Mouse (Mus musculus): Measurements from ENCODE around the gene Slc38a3. TPM values are rescaled to one million over a fixed set of nuclear protein-coding genes. Genes with fewer than 3 reads are reported as not detected.
A peak's percentile ranks its signal among the peaks of the same experiment; 100 is the strongest.

The Slc38a3 gene
- polyA plus RNA-seq, 1 experiment from 2014 or later, result 0.51 TPM

GRCm38 (mm10) chr9:107607036-107607435 lies 62.3 kb downstream of the Slc38a3 start:
- peaks cover 15% of the 10 kb centered on the region for H3K4me1 ChIP-seq (ENCODE audit: insufficient read depth, low read depth, low read length)
- ATAC-seq (no peak), DNase-seq (ENCODE audit: low spot score) (no peak)
- H3K27me3 ChIP-seq (replicated peaks; ENCODE audit: insufficient read depth, low read length), result no peaks in the 10 kb centered on the region
- peak overlapping the region; percentile 44 for H3K4me2 ChIP-seq (replicated peaks; ENCODE audit: low read depth, low read length)
- TF ChIP-seq CTCF (IDR thresholded peaks at IDR 0.05) (no peak), EP300 (IDR thresholded peaks at IDR 0.05) (no peak)
- H3K9me3 ChIP-seq (ENCODE audit: low read length), result no peaks in the 10 kb centered on the region
- H3K27ac ChIP-seq (ENCODE audit: low read length), result peak overlapping the region; percentile 91
- no peaks in the 10 kb centered on the region for H3K36me3 ChIP-seq (ENCODE audit: insufficient read depth, low read length)
- H3K4me3 ChIP-seq (ENCODE audit: low read depth, low read length), result peak overlapping the region; percentile 19
- WGBS, result 63% methylated on average over 2 of the region's 2 CpGs
- 0 out of 2 replicates have a peak overlapping the region, but pooled peaks have one; percentile 26 for H3K9ac ChIP-seq (replicated peaks; ENCODE audit: low read depth)

GRCm38 (mm10) chr9:107606591-107606990 lies 62.7 kb downstream of the Slc38a3 start:
- Histone ChIP-seq H3K4me1 (ENCODE audit: insufficient read depth, low read depth, low read length) (peaks cover 10% of the 10 kb centered on the region), H3K9me3 (ENCODE audit: low read length) (no peaks in the 10 kb centered on the region), H3K4me2 (replicated peaks; ENCODE audit: low read depth, low read length) (peak overlapping the region; percentile 44), H3K9ac (replicated peaks; ENCODE audit: low read depth) (0 out of 2 replicates have a peak overlapping the region, but pooled peaks have one; percentile 26), H3K36me3 (ENCODE audit: insufficient read depth, low read length) (no peaks in the 10 kb centered on the region), H3K27ac (ENCODE audit: low read length) (peak overlapping the region; percentile 91), H3K27me3 (replicated peaks; ENCODE audit: insufficient read depth, low read length) (no peaks in the 10 kb centered on the region), H3K4me3 (ENCODE audit: low read depth, low read length) (peak overlapping the region; percentile 19)
- ATAC-seq (peak; percentile 18; the same call in 1 of the 2 replicates), DNase-seq (ENCODE audit: low spot score) (no peak)
- WGBS, result 26% methylated on average over 9 of the region's 9 CpGs
- TF ChIP-seq EP300 (IDR thresholded peaks at IDR 0.05), result no peak
- TF ChIP-seq CTCF (IDR thresholded peaks at IDR 0.05), result no peak

DNA sequence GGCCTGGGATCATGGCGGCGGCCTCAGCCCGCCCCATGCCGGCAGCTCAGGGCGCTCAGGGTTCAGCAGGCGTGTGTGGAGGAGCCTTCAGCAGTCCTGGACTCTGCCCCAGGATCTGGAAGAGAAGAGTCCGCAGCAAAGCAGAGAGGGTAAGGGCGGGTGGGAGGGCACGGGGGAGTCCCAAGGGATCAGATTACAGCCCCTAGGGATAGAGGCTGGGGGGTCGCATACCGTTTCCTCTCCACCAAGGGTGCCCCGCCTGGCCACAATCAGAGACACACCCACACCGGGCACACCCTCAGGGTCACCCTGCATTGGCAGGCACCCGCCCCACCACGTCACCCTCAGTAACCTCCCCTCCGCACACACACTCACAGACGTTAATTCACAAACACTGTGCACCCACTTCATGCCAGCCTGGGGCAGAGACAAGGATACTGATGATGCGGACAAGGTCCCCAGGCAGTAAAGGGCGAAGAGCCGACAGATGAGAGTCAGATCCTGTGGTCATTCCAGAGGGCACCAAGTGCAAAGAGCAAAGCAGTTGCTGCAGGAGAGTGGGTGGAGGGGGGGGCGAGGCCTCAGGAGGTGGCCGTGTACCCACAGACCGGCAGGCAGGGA lies 64.2 kb downstream of the Slc38a3 start:
- Histone ChIP-seq H3K27ac (ENCODE audit: low read length) (peak overlapping the region; percentile 91; the same call in 1 of the 2 replicates), H3K36me3 (ENCODE audit: insufficient read depth, low read length) (no peaks in the 10 kb centered on the region), H3K9me3 (ENCODE audit: low read length) (no peaks in the 10 kb centered on the region), H3K9ac (replicated peaks; ENCODE audit: low read depth) (0 out of 2 replicates have a peak overlapping the region, but pooled peaks have one; percentile 12), H3K4me2 (replicated peaks; ENCODE audit: low read depth, low read length) (peak overlapping the region; percentile 41), H3K27me3 (replicated peaks; ENCODE audit: insufficient read depth, low read length) (no peaks in the 10 kb centered on the region), H3K4me3 (ENCODE audit: low read depth, low read length) (no peak overlapping the region), H3K4me1 (ENCODE audit: insufficient read depth, low read depth, low read length) (no peaks in the 10 kb centered on the region; the same call in 1 of the 2 replicates)
- WGBS, result 30% methylated on average over 21 of the region's 23 CpGs
- DNase-seq (ENCODE audit: low spot score) (peak; percentile 84), ATAC-seq (peak; percentile 58)
- TF ChIP-seq EP300 (IDR thresholded peaks at IDR 0.05) (no peak), CTCF (IDR thresholded peaks at IDR 0.05) (no peak)

GRCm38 (mm10) chr9:107603251-107603650 lies 66.1 kb downstream of the Slc38a3 start:
- ATAC-seq, result no peak

GRCm38 (mm10) chr9:107602068-107602648 lies 67.2 kb downstream of the Slc38a3 start:
- Histone ChIP-seq H3K4me1 (ENCODE audit: insufficient read depth, low read depth, low read length) (no peaks in the 10 kb centered on the region), H3K27ac (ENCODE audit: low read length) (no peak overlapping the region), H3K36me3 (ENCODE audit: insufficient read depth, low read length) (no peaks in the 10 kb centered on the region), H3K4me2 (replicated peaks; ENCODE audit: low read depth, low read length) (no peak overlapping the region), H3K4me3 (ENCODE audit: low read depth, low read length) (no peak overlapping the region), H3K9ac (replicated peaks; ENCODE audit: low read depth) (no peak overlapping the region), H3K9me3 (ENCODE audit: low read length) (no peaks in the 10 kb centered on the region), H3K27me3 (replicated peaks; ENCODE audit: insufficient read depth, low read length) (no peaks in the 10 kb centered on the region)
- 11% methylated on average over 10 of the region's 10 CpGs for WGBS
- ATAC-seq (peak; percentile 60), DNase-seq (ENCODE audit: low spot score) (peak; percentile 91)
- TF ChIP-seq EP300 (IDR thresholded peaks at IDR 0.05) (no peak), CTCF (IDR thresholded peaks at IDR 0.05) (peak; percentile 99)

More at GRCm38 (mm10) chr9:107603251-107603650, 66.1 kb downstream of the Slc38a3 start:
- H3K27me3 ChIP-seq (replicated peaks; ENCODE audit: insufficient read depth, low read length), result no peaks in the 10 kb centered on the region
- TF ChIP-seq CTCF (IDR thresholded peaks at IDR 0.05) (no peak), EP300 (IDR thresholded peaks at IDR 0.05) (no peak)
- no peaks in the 10 kb centered on the region for H3K36me3 ChIP-seq (ENCODE audit: insufficient read depth, low read length)
- 75% methylated on average over 6 of the region's 6 CpGs for WGBS
- no peak overlapping the region for H3K9ac ChIP-seq (replicated peaks; ENCODE audit: low read depth)
- H3K27ac ChIP-seq (ENCODE audit: low read length), result no peak overlapping the region
- H3K4me1 ChIP-seq (ENCODE audit: insufficient read depth, low read depth, low read length), result no peaks in the 10 kb centered on the region
- H3K9me3 ChIP-seq (ENCODE audit: low read length), result no peaks in the 10 kb centered on the region
- DNase-seq (ENCODE audit: low spot score), result no peak
- H3K4me2 ChIP-seq (replicated peaks; ENCODE audit: low read depth, low read length), result no peak overlapping the region
- H3K4me3 ChIP-seq (ENCODE audit: low read depth, low read length), result no peak overlapping the region

GRCm38 (mm10) chr9:107601275-107601674 lies 68.1 kb downstream of the Slc38a3 start:
- H3K36me3 ChIP-seq (ENCODE audit: insufficient read depth, low read length), result no peaks in the 10 kb centered on the region
- no peak overlapping the region for H3K4me2 ChIP-seq (replicated peaks; ENCODE audit: low read depth, low read length)
- 79% methylated on average over 11 of the region's 11 CpGs for WGBS
- DNase-seq (ENCODE audit: low spot score), result no peak
- no peak overlapping the region for H3K27ac ChIP-seq (ENCODE audit: low read length)
- H3K27me3 ChIP-seq (replicated peaks; ENCODE audit: insufficient read depth, low read length), result no peaks in the 10 kb centered on the region
- H3K4me3 ChIP-seq (ENCODE audit: low read depth, low read length), result no peak overlapping the region
- no peak for TF ChIP-seq EP300 (IDR thresholded peaks at IDR 0.05)
- no peak for TF ChIP-seq CTCF (IDR thresholded peaks at IDR 0.05)
- H3K9ac ChIP-seq (replicated peaks; ENCODE audit: low read depth), result no peak overlapping the region
- 0 out of 2 replicates have a peak, but pooled peaks cover 3% of the 10 kb centered on the region for H3K4me1 ChIP-seq (ENCODE audit: insufficient read depth, low read depth, low read length)
- no peaks in the 10 kb centered on the region for H3K9me3 ChIP-seq (ENCODE audit: low read length)
- ATAC-seq, result no peak
